Mouse (Mus musculus) midbrain, embryonic 15.5 days (tissue): ENCODE results near the gene Gosr1. TPM values are rescaled to one million over a fixed set of nuclear protein-coding genes. Genes with fewer than 3 reads are reported as not detected.

Experiments used
- ATAC-seq: fragments of 200-750 bp; cut with Nextera tagmentation; replicated peaks from 2 replicates; pipeline ENCODE4 v1.8.0; 2017; ENCODE audit warnings: moderate TSS enrichment
- H3K27ac ChIP-seq: fragments of 300-500 bp; sonication (generic); 2 replicates; pipeline ENCODE4 v1.5.1; 2015; ENCODE audit warnings: mild to moderate bottlenecking, inconsistent platforms
- H3K27me3 ChIP-seq: fragments of 300-500 bp; sonication (generic); replicated peaks from 2 replicates; pipeline ENCODE4 v1.6.1; 2015; ENCODE audit warnings: inconsistent platforms
- H3K36me3 ChIP-seq: fragments of 300-500 bp; sonication (generic); replicated peaks from 2 replicates; pipeline ENCODE4 v1.6.1; 2015; ENCODE audit warnings: inconsistent platforms
- H3K4me1 ChIP-seq: fragments of 300-500 bp; sonication (generic); 2 replicates; pipeline ENCODE4 v1.6.1; 2015; ENCODE audit warnings: inconsistent platforms
- H3K4me2 ChIP-seq: fragments of 300-500 bp; sonication (generic); 2 replicates; pipeline ENCODE4 v1.6.1; 2015; ENCODE audit warnings: inconsistent platforms, mild to moderate bottlenecking, moderate library complexity
- H3K4me3 ChIP-seq: fragments of 300-500 bp; sonication (generic); 2 replicates; pipeline ENCODE4 v1.5.1; 2015; ENCODE audit warnings: mild to moderate bottlenecking, inconsistent platforms
- H3K9ac ChIP-seq: fragments of 300-500 bp; sonication (generic); 2 replicates; pipeline ENCODE4 v1.6.1; 2015; ENCODE audit warnings: mild to moderate bottlenecking, inconsistent platforms
- H3K9me3 ChIP-seq: fragments of 300-500 bp; sonication (generic); 2 replicates; pipeline ENCODE4 v1.6.1; 2016; ENCODE audit warnings: inconsistent platforms
- WGBS: fragments of 180-500 bp; shearing (Covaris S2); methylation state at CpG from one replicate; pipeline ENCODE4 v1.1.7; 2015; ENCODE audit warnings: mixed read lengths; 5-methylcytosine and 5-hydroxymethylcytosine counted together
- polyA plus RNA-seq: library from polyadenylated mRNA; unstranded; fragments of >200 nt; fragmentation: Nextera tagmentation; extraction: Ambion mirVana; gene quantifications from 2 replicates; pipeline ENCODE4 v1.2.1, GENCODE M21; 2015

The Gosr1 gene
- polyA plus RNA-seq, 1 experiment from 2014 or later, result 24.5 TPM

- no peaks in the 10 kb centered on the region for H3K36me3 ChIP-seq
- WGBS, result 84% methylated on average over 8 of the region's 8 CpGs
- H3K9ac ChIP-seq, result no peak overlapping the region
- H3K4me1 ChIP-seq, result no peaks in the 10 kb centered on the region
- no peak overlapping the region for H3K4me3 ChIP-seq
- H3K4me2 ChIP-seq, result no peak overlapping the region
- no peak for ATAC-seq
- no peaks in the 10 kb centered on the region for H3K27me3 ChIP-seq
- H3K9me3 ChIP-seq, result no peaks in the 10 kb centered on the region
- no peak overlapping the region for H3K27ac ChIP-seq
Observed at GRCm38 (mm10) chr11:76775533-76775932, 12.2 kb upstream of the Gosr1 start.

GRCm38 (mm10) chr11:76773811-76774210 is 10.4 kb upstream of the Gosr1 start:
- H3K4me3 ChIP-seq, result no peak overlapping the region
- no peaks in the 10 kb centered on the region for H3K27me3 ChIP-seq
- ATAC-seq, result no peak
- no peaks in the 10 kb centered on the region for H3K4me1 ChIP-seq
- H3K4me2 ChIP-seq, result no peak overlapping the region
- H3K36me3 ChIP-seq, result no peaks in the 10 kb centered on the region
- H3K9ac ChIP-seq, result no peak overlapping the region
- H3K9me3 ChIP-seq, result no peaks in the 10 kb centered on the region
- WGBS, result 77% methylated on average over 3 of the region's 3 CpGs
- no peak overlapping the region for H3K27ac ChIP-seq

- Histone ChIP-seq H3K9me3 (no peaks in the 10 kb centered on the region), H3K4me2 (no peak overlapping the region), H3K36me3 (no peaks in the 10 kb centered on the region), H3K4me1 (no peaks in the 10 kb centered on the region), H3K9ac (no peak overlapping the region), H3K27ac (no peak overlapping the region), H3K4me3 (no peak overlapping the region), H3K27me3 (no peaks in the 10 kb centered on the region)
- no peak for ATAC-seq
- 92% methylated on average over 5 of the region's 5 CpGs for WGBS
Observed at GRCm38 (mm10) chr11:76770566-76770965, 7.2 kb upstream of the Gosr1 start.

- Histone ChIP-seq H3K4me2 (peak overlapping the region; percentile 31), H3K27me3 (no peaks in the 10 kb centered on the region), H3K9ac (no peak overlapping the region; the same call in 1 of the 2 replicates), H3K4me1 (peaks cover 7% of the 10 kb centered on the region), H3K9me3 (no peaks in the 10 kb centered on the region), H3K36me3 (peaks cover 14% of the 10 kb centered on the region), H3K4me3 (peak overlapping the region; percentile 87), H3K27ac (peak overlapping the region; percentile 90)
- ATAC-seq, result peak; percentile 56; the same call in 1 of the 2 replicates
- WGBS, result 11% methylated on average over 4 of the region's 4 CpGs
Observed at GRCm38 (mm10) chr11:76763741-76764122, 353 bp upstream of the Gosr1 start.

GRCm38 (mm10) chr11:76752276-76752675 is 11.1 kb downstream of the Gosr1 start:
- no peaks in the 10 kb centered on the region for H3K27me3 ChIP-seq
- H3K9ac ChIP-seq, result no peak overlapping the region
- no peaks in the 10 kb centered on the region for H3K4me1 ChIP-seq
- no peak overlapping the region for H3K27ac ChIP-seq
- peaks cover 35% of the 10 kb centered on the region for H3K36me3 ChIP-seq
- no peak for ATAC-seq
- H3K4me3 ChIP-seq, result no peak overlapping the region
- WGBS, result 95% methylated on average over 3 of the region's 3 CpGs
- H3K4me2 ChIP-seq, result no peak overlapping the region
- no peaks in the 10 kb centered on the region for H3K9me3 ChIP-seq

GRCm38 (mm10) chr11:76748819-76749218 is 14.6 kb downstream of the Gosr1 start:
- Histone ChIP-seq H3K9ac (no peak overlapping the region), H3K4me2 (no peak overlapping the region), H3K27ac (no peak overlapping the region), H3K36me3 (peaks cover 49% of the 10 kb centered on the region), H3K4me3 (no peak overlapping the region), H3K27me3 (no peaks in the 10 kb centered on the region), H3K4me1 (no peaks in the 10 kb centered on the region), H3K9me3 (no peaks in the 10 kb centered on the region)
- ATAC-seq, result no peak
- WGBS, result 92% methylated on average over 9 of the region's 9 CpGs

GRCm38 (mm10) chr11:76745921-76746320 is 17.5 kb downstream of the Gosr1 start:
- 96% methylated on average over 1 of the region's 1 CpGs for WGBS
- no peak overlapping the region for H3K4me3 ChIP-seq
- no peaks in the 10 kb centered on the region for H3K9me3 ChIP-seq
- no peak overlapping the region for H3K27ac ChIP-seq
- no peaks in the 10 kb centered on the region for H3K27me3 ChIP-seq
- H3K4me1 ChIP-seq, result no peaks in the 10 kb centered on the region
- peaks cover 34% of the 10 kb centered on the region for H3K36me3 ChIP-seq
- ATAC-seq, result no peak
- H3K4me2 ChIP-seq, result no peak overlapping the region
- no peak overlapping the region for H3K9ac ChIP-seq

- no peak overlapping the region for H3K4me2 ChIP-seq
- 80% methylated on average over 7 of the region's 7 CpGs for WGBS
- H3K9me3 ChIP-seq, result no peaks in the 10 kb centered on the region
- H3K36me3 ChIP-seq, result peaks cover 28% of the 10 kb centered on the region
- no peak overlapping the region for H3K27ac ChIP-seq
- no peaks in the 10 kb centered on the region for H3K4me1 ChIP-seq
- no peak overlapping the region for H3K9ac ChIP-seq
- H3K27me3 ChIP-seq, result no peaks in the 10 kb centered on the region
- ATAC-seq, result no peak
- no peak overlapping the region for H3K4me3 ChIP-seq
Observed at GRCm38 (mm10) chr11:76744550-76744949, 18.8 kb downstream of the Gosr1 start.

GRCm38 (mm10) chr11:76742511-76742910 is 20.9 kb downstream of the Gosr1 start:
- Histone ChIP-seq H3K27me3 (no peaks in the 10 kb centered on the region), H3K4me1 (no peaks in the 10 kb centered on the region), H3K4me2 (no peak overlapping the region), H3K27ac (no peak overlapping the region), H3K9me3 (no peaks in the 10 kb centered on the region), H3K9ac (no peak overlapping the region), H3K4me3 (no peak overlapping the region), H3K36me3 (peaks cover 19% of the 10 kb centered on the region)
- ATAC-seq, result no peak
- WGBS, result 98% methylated on average over 7 of the region's 7 CpGs

- H3K4me3 ChIP-seq, result no peak overlapping the region
- ATAC-seq, result no peak
- H3K4me1 ChIP-seq, result no peaks in the 10 kb centered on the region
- WGBS, result 72% methylated on average over 6 of the region's 6 CpGs
- H3K4me2 ChIP-seq, result no peak overlapping the region
- H3K27me3 ChIP-seq, result no peaks in the 10 kb centered on the region
- H3K27ac ChIP-seq, result no peak overlapping the region
- H3K36me3 ChIP-seq, result peaks cover 13% of the 10 kb centered on the region; the same call in 1 of the 2 replicates
- no peak overlapping the region for H3K9ac ChIP-seq
- H3K9me3 ChIP-seq, result no peaks in the 10 kb centered on the region
Observed at GRCm38 (mm10) chr11:76739125-76739524, 24.3 kb downstream of the Gosr1 start.

GRCm38 (mm10) chr11:76735753-76736324 is 27.5 kb downstream of the Gosr1 start:
- Histone ChIP-seq H3K36me3 (peaks cover 30% of the 10 kb centered on the region; the same call in 1 of the 2 replicates), H3K9me3 (no peaks in the 10 kb centered on the region), H3K4me1 (no peaks in the 10 kb centered on the region), H3K4me3 (no peak overlapping the region), H3K27me3 (no peaks in the 10 kb centered on the region), H3K27ac (no peak overlapping the region), H3K9ac (no peak overlapping the region), H3K4me2 (no peak overlapping the region)
- no peak for ATAC-seq
- WGBS, result 83% methylated on average over 4 of the region's 4 CpGs

- H3K36me3 ChIP-seq, result peaks cover 38% of the 10 kb centered on the region
- no peak overlapping the region for H3K4me3 ChIP-seq
- ATAC-seq, result no peak
- 58% methylated on average over 3 of the region's 3 CpGs for WGBS
- H3K27ac ChIP-seq, result no peak overlapping the region
- H3K27me3 ChIP-seq, result no peaks in the 10 kb centered on the region
- H3K4me1 ChIP-seq, result no peaks in the 10 kb centered on the region
- H3K4me2 ChIP-seq, result no peak overlapping the region
- no peak overlapping the region for H3K9ac ChIP-seq
- H3K9me3 ChIP-seq, result no peaks in the 10 kb centered on the region
Observed at GRCm38 (mm10) chr11:76734560-76734959, 28.8 kb downstream of the Gosr1 start.

GRCm38 (mm10) chr11:76730650-76731049 is 32.7 kb downstream of the Gosr1 start:
- H3K27ac ChIP-seq, result no peak overlapping the region
- no peaks in the 10 kb centered on the region for H3K27me3 ChIP-seq
- no peak overlapping the region for H3K4me3 ChIP-seq
- WGBS, result 87% methylated on average over 3 of the region's 3 CpGs
- ATAC-seq, result no peak
- H3K36me3 ChIP-seq, result peaks cover 44% of the 10 kb centered on the region
- H3K9me3 ChIP-seq, result no peaks in the 10 kb centered on the region
- H3K4me2 ChIP-seq, result no peak overlapping the region
- H3K9ac ChIP-seq, result no peak overlapping the region
- no peaks in the 10 kb centered on the region for H3K4me1 ChIP-seq
